Mouse (Mus musculus): ENCODE measurements around the gene Hcfc1r1. TPM values are rescaled to one million over a fixed set of nuclear protein-coding genes. Genes with fewer than 3 reads are reported as not detected.
A peak's percentile ranks its signal among the peaks of the same experiment; 100 is the strongest.

Hcfc1r1 gene
- polyA plus RNA-seq (2015; fragmentation: Nextera tagmentation; extraction: Ambion mirVana): 93.1 and 112 TPM in 2 replicates

DNA sequence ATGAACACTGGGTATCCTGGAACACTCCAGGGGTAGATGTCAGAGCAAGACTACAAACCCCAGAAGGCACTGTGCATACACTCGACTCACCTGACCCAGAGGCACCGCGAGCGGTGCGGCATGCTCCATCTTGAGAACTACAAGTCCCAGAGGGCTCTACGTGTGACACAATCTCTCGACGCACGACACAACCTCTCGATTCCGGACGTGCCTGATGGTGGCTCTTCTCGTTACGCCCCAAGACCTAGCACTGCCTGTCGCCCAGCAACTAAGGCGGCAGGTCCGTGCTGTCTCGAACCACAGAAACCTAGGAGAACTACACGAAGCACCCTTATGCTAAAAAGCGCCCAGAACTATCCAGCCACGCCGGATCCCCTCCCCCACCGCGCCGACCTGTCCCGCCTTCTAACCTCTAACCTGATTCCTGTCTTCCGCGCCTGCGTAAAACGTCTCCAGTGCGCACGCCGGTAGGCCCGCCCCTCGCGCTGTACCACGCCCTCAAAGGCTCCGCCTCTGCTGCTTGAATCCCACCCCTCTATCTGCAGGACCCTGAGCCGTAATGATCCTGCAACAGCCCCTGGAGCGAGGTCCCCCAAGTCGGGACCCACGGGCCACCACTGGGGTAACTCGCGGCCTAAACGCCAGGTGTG lies at the start of gene Hcfc1r1, which contains the start of gene Thoc6:
Gene Hcfc1r1, plus strand, starts transcription at position 173 of the 650 bp plus-strand sequence.
Gene Thoc6, minus strand, starts transcription at position 459 of the 650 bp plus-strand sequence.
- WGBS: under 1% methylated on average over 45 of the region's 45 CpGs

DNA sequence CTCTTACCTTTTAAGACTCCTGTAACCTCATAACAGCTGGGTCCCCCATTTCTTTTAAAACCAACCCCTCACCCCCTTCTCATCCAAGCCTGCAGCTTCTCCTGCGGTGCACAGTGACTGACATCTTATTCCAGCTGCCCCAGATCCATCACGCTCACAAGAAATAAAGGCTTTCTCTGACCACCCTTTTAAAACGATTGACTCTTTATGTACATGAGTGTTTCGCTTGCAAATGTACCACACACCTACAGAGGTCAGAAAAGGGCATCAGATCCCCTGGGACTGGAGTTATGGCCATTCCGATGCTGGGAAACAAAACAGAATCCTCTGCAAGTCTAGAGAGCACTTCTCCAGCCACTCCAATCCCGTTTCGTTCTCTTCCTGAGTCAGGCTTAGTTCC lies 45.6 kb upstream of the Hcfc1r1 start:
- H3K9ac ChIP-seq (ENCODE audit: low read length): no peak overlapping the region
- H3K36me3 ChIP-seq (ENCODE audit: control insufficient read depth, insufficient read depth, low read length): no peaks in the 10 kb centered on the region
- H3K4me2 ChIP-seq (ENCODE audit: low read depth, low read length): no peak overlapping the region
- H3K4me1 ChIP-seq (ENCODE audit: control insufficient read depth, insufficient read depth, low read length): 0 out of 2 replicates have a peak, but pooled peaks cover 5% of the 10 kb centered on the region
- no peak overlapping the region for H3K4me3 ChIP-seq (replicated peaks; ENCODE audit: low read length)
- H3K27me3 ChIP-seq (ENCODE audit: control insufficient read depth, insufficient read depth, low read length): no peaks in the 10 kb centered on the region
- H3K9me3 ChIP-seq (replicated peaks; ENCODE audit: control insufficient read depth, low read length): no peaks in the 10 kb centered on the region
- H3K27ac ChIP-seq (ENCODE audit: low read length): no peak overlapping the region
- 36% methylated on average over 7 of the region's 7 CpGs for WGBS
- no peak for ATAC-seq (ENCODE audit: insufficient read depth, low FRiP score)

More for the DNA sequence above, at the start of gene Hcfc1r1, which contains the start of gene Thoc6:
- peak within 1 kb of the TSS; percentile 97 for H3K4me2 ChIP-seq (ENCODE audit: low read depth, low read length)
- no peaks in the 10 kb centered on the region for H3K9me3 ChIP-seq (replicated peaks; ENCODE audit: control insufficient read depth, low read length)
- no peaks in the 10 kb centered on the region for H3K27me3 ChIP-seq (ENCODE audit: control insufficient read depth, insufficient read depth, low read length)
- H3K27ac ChIP-seq (ENCODE audit: low read length): peak within 1 kb of the TSS; percentile 91
- peak within 1 kb of the TSS; percentile 78 for H3K4me3 ChIP-seq (replicated peaks; ENCODE audit: low read length)
- H3K36me3 ChIP-seq (ENCODE audit: control insufficient read depth, insufficient read depth, low read length): peaks cover 8% of the 10 kb centered on the region; the same call in 1 of the 2 replicates
- ATAC-seq (ENCODE audit: insufficient read depth, low FRiP score): peak; percentile 91
- peaks cover 37% of the 10 kb centered on the region for H3K4me1 ChIP-seq (ENCODE audit: control insufficient read depth, insufficient read depth, low read length)
- H3K9ac ChIP-seq (ENCODE audit: low read length): peak within 1 kb of the TSS; percentile 81

GRCm38 (mm10) chr17:23630195-23631020 lies 43.0 kb upstream of the Hcfc1r1 start:
- 15% methylated on average over 22 of the region's 22 CpGs for WGBS
- no peaks in the 10 kb centered on the region for H3K9me3 ChIP-seq (replicated peaks; ENCODE audit: control insufficient read depth, low read length)
- H3K9ac ChIP-seq (ENCODE audit: low read length): peak overlapping the region; percentile 50
- ATAC-seq (ENCODE audit: insufficient read depth, low FRiP score): peak; percentile 85; the same call in 1 of the 2 replicates
- peak overlapping the region; percentile 52 for H3K4me2 ChIP-seq (ENCODE audit: low read depth, low read length)
- H3K4me1 ChIP-seq (ENCODE audit: control insufficient read depth, insufficient read depth, low read length): 0 out of 2 replicates have a peak, but pooled peaks cover 5% of the 10 kb centered on the region
- H3K27me3 ChIP-seq (ENCODE audit: control insufficient read depth, insufficient read depth, low read length): no peaks in the 10 kb centered on the region
- H3K27ac ChIP-seq (ENCODE audit: low read length): no peak overlapping the region
- peak overlapping the region; percentile 28 for H3K4me3 ChIP-seq (replicated peaks; ENCODE audit: low read length)
- no peaks in the 10 kb centered on the region for H3K36me3 ChIP-seq (ENCODE audit: control insufficient read depth, insufficient read depth, low read length)

DNA sequence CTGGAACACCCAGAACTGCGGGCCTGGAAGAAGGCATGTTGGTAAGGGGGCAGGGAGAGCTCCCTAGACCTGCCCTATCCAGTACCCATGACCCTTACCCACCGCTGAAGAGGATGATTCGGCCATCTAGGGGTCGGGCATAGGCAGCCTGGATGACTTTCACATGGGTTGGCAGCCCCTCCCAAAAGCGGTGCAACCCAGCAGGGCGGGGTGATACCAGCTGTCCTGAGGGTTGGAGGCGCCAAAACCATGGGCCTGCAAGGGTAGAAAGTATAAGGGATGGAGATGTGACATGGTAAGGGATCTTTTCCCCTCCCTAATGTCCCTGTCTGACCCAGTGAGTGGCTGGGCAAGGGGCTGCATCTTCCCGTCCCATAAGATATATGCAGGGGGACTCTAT lies 42.2 kb upstream of the Hcfc1r1 start:
- Histone ChIP-seq H3K9me3 (replicated peaks; ENCODE audit: control insufficient read depth, low read length) (no peaks in the 10 kb centered on the region), H3K4me1 (ENCODE audit: control insufficient read depth, insufficient read depth, low read length) (0 out of 2 replicates have a peak, but pooled peaks cover 5% of the 10 kb centered on the region), H3K4me2 (ENCODE audit: low read depth, low read length) (no peak overlapping the region), H3K36me3 (ENCODE audit: control insufficient read depth, insufficient read depth, low read length) (no peaks in the 10 kb centered on the region), H3K9ac (ENCODE audit: low read length) (no peak overlapping the region), H3K27ac (ENCODE audit: low read length) (no peak overlapping the region), H3K27me3 (ENCODE audit: control insufficient read depth, insufficient read depth, low read length) (no peaks in the 10 kb centered on the region), H3K4me3 (replicated peaks; ENCODE audit: low read length) (no peak overlapping the region)
- WGBS: 77% methylated on average over 8 of the region's 8 CpGs
- ATAC-seq (ENCODE audit: insufficient read depth, low FRiP score): no peak

DNA sequence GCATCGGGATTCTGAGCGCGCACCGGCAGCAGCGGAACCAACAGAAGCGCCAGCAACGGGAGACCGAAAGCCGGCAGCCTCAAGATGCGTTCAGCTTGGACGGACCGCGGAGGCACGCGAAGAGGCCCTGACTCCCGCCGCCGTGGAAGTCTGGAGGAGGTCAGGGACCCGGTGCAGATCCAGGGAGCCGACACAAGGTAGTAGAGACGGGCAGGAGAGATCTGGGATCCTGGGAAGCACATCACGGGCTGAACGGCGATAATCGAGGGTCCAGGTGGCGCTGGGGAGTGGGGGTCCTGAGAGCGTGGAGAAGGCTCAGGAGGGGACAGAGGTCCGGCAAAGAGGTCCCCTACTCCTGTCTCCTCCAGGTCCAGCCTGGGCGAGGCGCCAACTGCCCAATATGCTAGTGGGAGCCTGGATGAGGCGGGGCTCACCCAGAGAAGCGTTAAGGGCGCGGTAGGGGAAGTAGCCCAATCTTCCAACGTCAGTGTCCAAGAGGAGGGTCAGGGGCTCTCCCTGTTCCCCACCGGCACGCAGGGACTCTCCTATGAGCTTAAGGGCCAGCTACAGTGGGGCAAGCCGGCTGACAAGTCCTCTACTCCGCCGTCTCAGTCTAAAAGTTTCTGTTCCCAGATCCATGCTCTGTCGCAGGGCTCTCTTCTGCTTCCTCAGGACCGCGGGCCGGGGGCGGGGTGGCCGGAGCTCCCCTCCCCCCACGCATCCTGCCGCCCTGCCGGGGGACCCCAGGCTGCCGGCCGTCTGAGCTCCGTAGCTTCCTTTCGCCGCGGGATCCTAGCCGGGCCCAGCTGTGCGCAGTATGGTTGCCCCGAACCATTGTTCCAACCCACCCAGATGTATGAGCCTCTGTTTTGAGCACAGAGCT lies 28.5 kb upstream of the Hcfc1r1 start, which contains the start of gene Mmp25:
Gene Mmp25, minus strand, starts transcription at position 665 of the 883 bp plus-strand sequence.
- Histone ChIP-seq H3K4me3 (replicated peaks; ENCODE audit: low read length) (peak within 1 kb of the TSS; percentile 52), H3K27ac (ENCODE audit: low read length) (no peak within 1 kb of the TSS), H3K4me2 (ENCODE audit: low read depth, low read length) (peak within 1 kb of the TSS; percentile 77), H3K36me3 (ENCODE audit: control insufficient read depth, insufficient read depth, low read length) (no peaks in the 10 kb centered on the region), H3K27me3 (ENCODE audit: control insufficient read depth, insufficient read depth, low read length) (peaks cover 12% of the 10 kb centered on the region; the same call in 1 of the 2 replicates), H3K9ac (ENCODE audit: low read length) (peak within 1 kb of the TSS; percentile 69), H3K9me3 (replicated peaks; ENCODE audit: control insufficient read depth, low read length) (no peaks in the 10 kb centered on the region; the same call in 1 of the 2 replicates), H3K4me1 (ENCODE audit: control insufficient read depth, insufficient read depth, low read length) (peaks cover 7% of the 10 kb centered on the region)
- ATAC-seq (ENCODE audit: insufficient read depth, low FRiP score): peak; percentile 25; the same call in 1 of the 2 replicates
- under 1% methylated on average over 58 of the region's 58 CpGs for WGBS

DNA sequence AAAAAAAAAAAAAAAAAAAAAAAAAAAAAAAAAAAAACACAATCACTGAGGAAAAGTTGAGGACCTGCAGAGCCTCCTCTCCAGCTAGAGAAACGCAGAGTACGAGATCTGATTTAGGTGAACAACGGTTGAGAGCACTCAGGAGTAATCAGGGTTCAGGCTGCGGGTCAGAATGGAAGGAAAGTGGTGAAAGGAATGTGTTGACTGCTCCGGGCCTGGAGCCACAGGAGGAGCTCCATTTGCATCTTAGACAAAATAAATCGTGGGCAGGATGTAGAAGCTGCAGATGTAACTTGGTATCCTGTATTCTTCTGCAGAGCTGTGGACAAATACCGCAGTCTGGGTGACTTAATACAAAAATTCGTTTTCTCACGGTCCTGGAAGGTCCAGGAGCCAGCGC lies 27.5 kb upstream of the Hcfc1r1 start:
- Histone ChIP-seq H3K27ac (ENCODE audit: low read length) (no peak overlapping the region), H3K4me1 (ENCODE audit: control insufficient read depth, insufficient read depth, low read length) (peaks cover 7% of the 10 kb centered on the region), H3K9ac (ENCODE audit: low read length) (no peak overlapping the region), H3K4me3 (replicated peaks; ENCODE audit: low read length) (no peak overlapping the region), H3K9me3 (replicated peaks; ENCODE audit: control insufficient read depth, low read length) (no peaks in the 10 kb centered on the region; the same call in 1 of the 2 replicates), H3K36me3 (ENCODE audit: control insufficient read depth, insufficient read depth, low read length) (no peaks in the 10 kb centered on the region), H3K4me2 (ENCODE audit: low read depth, low read length) (no peak overlapping the region), H3K27me3 (ENCODE audit: control insufficient read depth, insufficient read depth, low read length) (peaks cover 12% of the 10 kb centered on the region; the same call in 1 of the 2 replicates)
- no peak for ATAC-seq (ENCODE audit: insufficient read depth, low FRiP score)
- WGBS: 47% methylated on average over 10 of the region's 10 CpGs

DNA sequence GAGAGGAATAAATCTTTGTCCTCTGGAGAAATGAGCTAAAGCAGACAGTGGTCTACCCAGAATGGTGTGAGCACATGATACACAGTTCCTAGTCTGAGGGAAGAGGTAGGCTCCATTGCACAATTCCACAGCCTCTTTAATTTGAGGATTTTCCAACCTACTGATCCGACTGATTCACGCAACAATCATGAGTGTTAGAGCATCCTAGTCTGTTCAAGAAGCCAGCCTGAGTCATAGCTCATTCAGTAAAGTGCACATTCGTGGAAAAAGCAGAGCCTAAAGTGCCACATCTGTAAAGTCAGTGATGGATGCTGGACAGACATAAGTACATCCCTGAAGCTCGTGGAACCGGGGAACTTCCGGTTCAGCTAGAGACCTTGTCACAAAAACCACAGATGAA lies 22.0 kb upstream of the Hcfc1r1 start:
- no peak for ATAC-seq (ENCODE audit: insufficient read depth, low FRiP score)
- H3K27me3 ChIP-seq (ENCODE audit: control insufficient read depth, insufficient read depth, low read length): 0 out of 2 replicates have a peak, but pooled peaks cover under 1% of the 10 kb centered on the region
- WGBS: 68% methylated on average over 6 of the region's 6 CpGs

GRCm38 (mm10) chr17:23653324-23653723 lies 20.1 kb upstream of the Hcfc1r1 start:
- H3K27me3 ChIP-seq (ENCODE audit: control insufficient read depth, insufficient read depth, low read length): 0 out of 2 replicates have a peak, but pooled peaks cover 6% of the 10 kb centered on the region
- no peaks in the 10 kb centered on the region for H3K36me3 ChIP-seq (ENCODE audit: control insufficient read depth, insufficient read depth, low read length)
- WGBS: 69% methylated on average over 2 of the region's 2 CpGs
- no peak overlapping the region for H3K4me3 ChIP-seq (replicated peaks; ENCODE audit: low read length)
- no peak overlapping the region for H3K9ac ChIP-seq (ENCODE audit: low read length)
- no peaks in the 10 kb centered on the region for H3K4me1 ChIP-seq (ENCODE audit: control insufficient read depth, insufficient read depth, low read length)
- no peak overlapping the region for H3K27ac ChIP-seq (ENCODE audit: low read length)
- no peak for ATAC-seq (ENCODE audit: insufficient read depth, low FRiP score)
- no peak overlapping the region for H3K4me2 ChIP-seq (ENCODE audit: low read depth, low read length)
- no peaks in the 10 kb centered on the region for H3K9me3 ChIP-seq (replicated peaks; ENCODE audit: control insufficient read depth, low read length)

More for the DNA sequence above, 22.0 kb upstream of the Hcfc1r1 start:
- no peaks in the 10 kb centered on the region for H3K4me1 ChIP-seq (ENCODE audit: control insufficient read depth, insufficient read depth, low read length)
- H3K27ac ChIP-seq (ENCODE audit: low read length): no peak overlapping the region
- H3K4me3 ChIP-seq (replicated peaks; ENCODE audit: low read length): no peak overlapping the region
- H3K36me3 ChIP-seq (ENCODE audit: control insufficient read depth, insufficient read depth, low read length): no peaks in the 10 kb centered on the region
- H3K9me3 ChIP-seq (replicated peaks; ENCODE audit: control insufficient read depth, low read length): no peaks in the 10 kb centered on the region
- no peak overlapping the region for H3K9ac ChIP-seq (ENCODE audit: low read length)
- H3K4me2 ChIP-seq (ENCODE audit: low read depth, low read length): no peak overlapping the region
